Mouse (Mus musculus): ENCODE results near the gene Cnnm2. TPM values are rescaled to one million over a fixed set of nuclear protein-coding genes. Genes with fewer than 3 reads are reported as not detected.

Cnnm2 gene
- polyA plus RNA-seq, 1 experiment from 2014 or later, result 4.1 TPM

GRCm38 (mm10) chr19:46928136-46928535 lies 166.7 kb downstream of the Cnnm2 start:
- H3K27ac ChIP-seq (replicated peaks), result no peak overlapping the region
- peaks cover 24% of the 10 kb centered on the region for H3K4me1 ChIP-seq
- H3K9ac ChIP-seq, result no peak overlapping the region
- H3K27me3 ChIP-seq, result no peaks in the 10 kb centered on the region
- no peaks in the 10 kb centered on the region for H3K36me3 ChIP-seq
- no peak overlapping the region for H3K4me2 ChIP-seq (replicated peaks)
- no peak for ATAC-seq (ENCODE audit: insufficient number of reproducible peaks, low FRiP score, low TSS enrichment, low read depth)
- no peak overlapping the region for H3K4me3 ChIP-seq (replicated peaks)
- 68% methylated on average over 4 of the region's 4 CpGs for WGBS
- no peaks in the 10 kb centered on the region for H3K9me3 ChIP-seq (replicated peaks)

- no peaks in the 10 kb centered on the region for H3K9me3 ChIP-seq (replicated peaks)
- H3K9ac ChIP-seq, result no peak overlapping the region
- H3K4me3 ChIP-seq (replicated peaks), result no peak overlapping the region
- no peaks in the 10 kb centered on the region for H3K27me3 ChIP-seq
- H3K36me3 ChIP-seq, result no peaks in the 10 kb centered on the region
- peaks cover 24% of the 10 kb centered on the region for H3K4me1 ChIP-seq
- H3K4me2 ChIP-seq (replicated peaks), result no peak overlapping the region
- ATAC-seq (ENCODE audit: insufficient number of reproducible peaks, low FRiP score, low TSS enrichment, low read depth), result peak; percentile 73
- peak overlapping the region; percentile 71 for H3K27ac ChIP-seq (replicated peaks)
- WGBS, result 20% methylated on average over 6 of the region's 6 CpGs
Measured at GRCm38 (mm10) chr19:46929044-46929587, 167.7 kb downstream of the Cnnm2 start.

Other genes starting within 250 kb of the Cnnm2 start
- 149 TPM in 2 replicates for gene Arl3, start 188.4 kb upstream of the Cnnm2 start, polyA plus RNA-seq (2015; fragmentation: Nextera tagmentation; extraction: Ambion mirVana)
- 21.8 and 21.9 TPM in 2 replicates for gene Sfxn2, start 188.2 kb upstream of the Cnnm2 start, polyA plus RNA-seq (2015; fragmentation: Nextera tagmentation; extraction: Ambion mirVana)
- gene Wbp1l, start 162.5 kb upstream of the Cnnm2 start, polyA plus RNA-seq (2015; fragmentation: Nextera tagmentation; extraction: Ambion mirVana), result 50.1 and 55.2 TPM in 2 replicates
- 1.1 and 2.3 TPM in 2 replicates for gene Cyp17a1, start 88.4 kb upstream of the Cnnm2 start, polyA plus RNA-seq (2015; fragmentation: Nextera tagmentation; extraction: Ambion mirVana)
- 14.9 and 16.3 TPM in 2 replicates for gene Borcs7, start 71.7 kb upstream of the Cnnm2 start, polyA plus RNA-seq (2015; fragmentation: Nextera tagmentation; extraction: Ambion mirVana)
- gene As3mt, start 54.1 kb upstream of the Cnnm2 start, polyA plus RNA-seq (2015; fragmentation: Nextera tagmentation; extraction: Ambion mirVana), result 25.1 TPM in 2 replicates

Data from embryonic facial prominence, embryonic 15.5 days (tissue).